Mouse (Mus musculus) G1E-ER4 (cell line): ENCODE results near the gene Cdkl4. TPM values are rescaled to one million over a fixed set of nuclear protein-coding genes. Genes with fewer than 3 reads are reported as not detected.

Source experiments
- GATA1 ChIP-seq: IDR thresholded peaks from one replicate; pipeline ENCODE4 v1.8.0; 2012; ENCODE audit warnings: low read length, inconsistent platforms
- polyA plus RNA-seq: library from polyadenylated mRNA; stranded (reverse); fragments of >175 nt; gene quantifications from 2 replicates; pipeline ENCODE4 v1.2.3, GENCODE M21; 2012

The Cdkl4 gene
- polyA plus RNA-seq, 1 experiment: not detected

GRCm38 (mm10) chr17:80501037-80501804 lies 76.4 kb downstream of the Cdkl4 start:
- no peak for TF ChIP-seq GATA1

GRCm38 (mm10) chr17:80500025-80500424 lies 77.6 kb downstream of the Cdkl4 start:
- no peak for TF ChIP-seq GATA1

GRCm38 (mm10) chr17:80498600-80499268 lies 78.9 kb downstream of the Cdkl4 start:
- no peak for TF ChIP-seq GATA1

- no peak for TF ChIP-seq GATA1
Observed at GRCm38 (mm10) chr17:80497183-80497601, 80.4 kb downstream of the Cdkl4 start.

GRCm38 (mm10) chr17:80496607-80497170 lies 80.9 kb downstream of the Cdkl4 start:
- no peak for TF ChIP-seq GATA1

GRCm38 (mm10) chr17:80496185-80496584 lies 81.4 kb downstream of the Cdkl4 start:
- no peak for TF ChIP-seq GATA1

- TF ChIP-seq GATA1: no peak
Observed at GRCm38 (mm10) chr17:80493891-80494290, 83.7 kb downstream of the Cdkl4 start.

GRCm38 (mm10) chr17:80492811-80493210 lies 84.8 kb downstream of the Cdkl4 start:
- no peak for TF ChIP-seq GATA1

GRCm38 (mm10) chr17:80492274-80492673 lies 85.3 kb downstream of the Cdkl4 start:
- TF ChIP-seq GATA1: no peak

GRCm38 (mm10) chr17:80490166-80490565 lies 87.4 kb downstream of the Cdkl4 start:
- no peak for TF ChIP-seq GATA1

GRCm38 (mm10) chr17:80488918-80489317 lies 88.7 kb downstream of the Cdkl4 start:
- no peak for TF ChIP-seq GATA1

GRCm38 (mm10) chr17:80485160-80485559 lies 92.5 kb downstream of the Cdkl4 start:
- peak; percentile 52 for TF ChIP-seq GATA1

- TF ChIP-seq GATA1: no peak
Observed at GRCm38 (mm10) chr17:80480855-80481224, 96.8 kb downstream of the Cdkl4 start.

GRCm38 (mm10) chr17:80480031-80480854 lies 97.4 kb downstream of the Cdkl4 start, which contains the start of gene Sos1:
Sos1 (minus strand) TSS chr17:80480453.
- no peak for TF ChIP-seq GATA1

- no peak for TF ChIP-seq GATA1
Observed at GRCm38 (mm10) chr17:80479295-80480030, 98.2 kb downstream of the Cdkl4 start.
